18 mouse cellular contexts compared by ENCODE assay signal in the genomic region with DNA sequence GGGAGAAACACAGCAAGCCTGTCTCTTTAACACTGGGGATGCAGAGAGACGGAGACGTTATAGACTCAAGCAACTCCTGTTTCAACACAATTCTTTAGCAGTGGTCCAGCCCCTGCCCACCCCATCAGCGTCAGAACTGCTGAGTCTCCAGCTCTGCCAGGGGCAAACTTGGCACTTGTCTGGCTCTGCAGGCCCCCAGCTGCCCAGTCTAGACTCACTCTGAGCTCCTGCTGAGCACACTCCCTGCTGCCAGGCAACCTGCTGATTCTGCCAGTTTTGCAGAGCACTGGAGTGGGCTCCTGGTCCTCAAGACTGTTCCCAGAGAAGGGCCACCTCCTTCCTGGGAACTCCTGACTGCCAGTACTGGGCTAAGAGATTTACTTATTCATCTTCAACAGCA.
A peak's percentile ranks its signal among the peaks of the same experiment; 100 is the strongest.
DNase-seq lines count a peak whose midpoint lies in the region; ATAC-seq lines count a peak whose summit lies in the region.
"Had no signal": no experiment of that assay in that cellular context is flagged by ENCODE, and none has a peak within 500 bp of the region (broad histone marks: within the 10 kb centered on the region; RNA-seq: fewer than 3 reads in every experiment).

No protein-coding gene starts in this region.

- H3K9ac ChIP-seq in forebrain, embryonic 14.5 days (ENCODE audit: low read length) = no peak overlapping the region
- no peak overlapping the region for H3K9ac ChIP-seq in forebrain, embryonic 11.5 days (ENCODE audit: low read length)
- H3K9ac ChIP-seq: heart, embryonic 13.5 days; midbrain, embryonic 13.5 days had no signal

- H3K36me3 ChIP-seq in forebrain, embryonic 14.5 days (ENCODE audit: control insufficient read depth, insufficient read depth, low read length) = no peaks in the 10 kb centered on the region
- H3K36me3 ChIP-seq in forebrain, embryonic 11.5 days (ENCODE audit: control insufficient read depth, insufficient read depth, low read length) = no peaks in the 10 kb centered on the region
- H3K36me3 ChIP-seq: embryonic facial prominence, embryonic 10.5 days; heart, embryonic 13.5 days; midbrain, embryonic 13.5 days had no signal

- no peaks in the 10 kb centered on the region for H3K27me3 ChIP-seq in forebrain, embryonic 14.5 days (replicated peaks; ENCODE audit: control insufficient read depth, insufficient read depth, low read length)
- H3K27me3 ChIP-seq in forebrain, embryonic 11.5 days (ENCODE audit: control insufficient read depth, insufficient read depth, low read length) = no peaks in the 10 kb centered on the region

- H3K27ac ChIP-seq in forebrain, embryonic 14.5 days (ENCODE audit: low read depth, low read length) = no peak overlapping the region
- no peak overlapping the region for H3K27ac ChIP-seq in forebrain, embryonic 11.5 days (ENCODE audit: low read depth, low read length)
- H3K27ac ChIP-seq: embryonic facial prominence, embryonic 10.5 days; heart, embryonic 13.5 days; midbrain, embryonic 13.5 days had no signal

- peaks cover 8% of the 10 kb centered on the region for H3K4me1 ChIP-seq in forebrain, embryonic 14.5 days (ENCODE audit: control insufficient read depth, insufficient read depth, low read length)
- H3K4me1 ChIP-seq in forebrain, embryonic 11.5 days (replicated peaks; ENCODE audit: control insufficient read depth, insufficient read depth, low read length) = peaks cover 6% of the 10 kb centered on the region; the same call in 1 of the 2 replicates

- no peak overlapping the region for H3K4me3 ChIP-seq in forebrain, embryonic 14.5 days (ENCODE audit: low read depth, low read length)
- no peak overlapping the region for H3K4me3 ChIP-seq in forebrain, embryonic 11.5 days (ENCODE audit: low read depth, low read length)
- H3K4me3 ChIP-seq: embryonic facial prominence, embryonic 10.5 days; heart, embryonic 13.5 days; midbrain, embryonic 13.5 days had no signal

- no peaks in the 10 kb centered on the region for H3K9me3 ChIP-seq in forebrain, embryonic 14.5 days (replicated peaks; ENCODE audit: control insufficient read depth, low read length)
- H3K9me3 ChIP-seq in forebrain, embryonic 11.5 days (ENCODE audit: control insufficient read depth, low read length) = no peaks in the 10 kb centered on the region
- H3K9me3 ChIP-seq: embryonic facial prominence, embryonic 10.5 days; heart, embryonic 13.5 days; midbrain, embryonic 13.5 days had no signal

- DNase-seq in forebrain, embryonic 14.5 days (ENCODE audit: low spot score) = peak; percentile 56
- DNase-seq in forebrain, embryonic 11.5 days (ENCODE audit: low spot score) = no peak
- DNase-seq in layer of hippocampus, postnatal 10 days (ENCODE audit: low spot score in 2 of 2) = peak; percentile 48 to 53
- no peak for DNase-seq in layer of hippocampus, adult 11-12 months (ENCODE audit: low spot score)
- DNase-seq in right cerebral cortex, postnatal 10 days (ENCODE audit: low spot score in 2 of 2) = peak; percentile 73 to 75
- no peak for DNase-seq in right cerebral cortex, postnatal 14 days
- no peak for DNase-seq in kidney, adult 9 months
- DNase-seq: adrenal gland, postnatal 25 days; cerebellum, adult 2 months; kidney, postnatal 36 days; lung, adult 18-20 months; lung, postnatal 14 days; spleen, adult 18-20 months; thymus, postnatal 36 days had no signal

- WGBS in forebrain, embryonic 14.5 days = 34% methylated on average over 3 of the region's 3 CpGs
- 33% methylated on average over 3 of the region's 3 CpGs for WGBS in forebrain, embryonic 11.5 days

- ATAC-seq in forebrain, embryonic 14.5 days = 0 out of 2 replicates have a peak, but pooled peaks have one; percentile 35
- no peak for ATAC-seq in forebrain, embryonic 11.5 days (replicated peaks; ENCODE audit: low FRiP score)
- ATAC-seq: midbrain, embryonic 13.5 days had no signal

- no peak overlapping the region for H3K4me2 ChIP-seq in forebrain, embryonic 14.5 days (ENCODE audit: low read length)
- no peak overlapping the region for H3K4me2 ChIP-seq in forebrain, embryonic 11.5 days (ENCODE audit: low read depth, low read length, severe bottlenecking)
- H3K4me2 ChIP-seq: heart, embryonic 13.5 days; liver, embryonic 11.5 days; midbrain, embryonic 13.5 days had no signal

Comparison
In these comparisons a context has a peak if more than half of its experiments do, and no peak if none do; other contexts are left out.
1. DNase-seq: peak in forebrain, embryonic 14.5 days (single experiment), layer of hippocampus, postnatal 10 days (2 of 2) and right cerebral cortex, postnatal 10 days (2 of 2); none in forebrain, embryonic 11.5 days (single experiment), layer of hippocampus, adult 11-12 months (single experiment), right cerebral cortex, postnatal 14 days (single experiment) and kidney, adult 9 months (single experiment).